Mouse (Mus musculus) layer of hippocampus, adult 8-10 months (tissue): Measurements from ENCODE around the gene Gpr3. TPM values are rescaled to one million over a fixed set of nuclear protein-coding genes. Genes with fewer than 3 reads are reported as not detected.

Source experiments
- DNase-seq, 2 experiments: peaks; one replicate each; pipeline ENCODE4 v3.0.0; 2022; ENCODE audit warnings: low spot score in 2 of 2
- microRNA-seq, 2 experiments: library from miRNA; unstranded; fragments of <30 nt; microRNA quantifications; one replicate each; pipeline ENCODE4 v1.2.0; 2022
- total RNA-seq, 4 experiments: library from RNA; stranded (reverse); gene quantifications; 2 replicates each; pipeline ENCODE4 v1.2.4; 2022

Gpr3 gene
- total RNA-seq, 4 experiments from 2014 or later, result 4.3 to 8.0 (median 6.5) TPM

GRCm38 (mm10) chr4:133170616-133171015 lies 41.7 kb downstream of the Gpr3 start:
- DNase-seq, result no peak

- DNase-seq, result no peak
Measured at GRCm38 (mm10) chr4:133170056-133170524, 42.2 kb downstream of the Gpr3 start.

GRCm38 (mm10) chr4:133169237-133170055 lies 42.9 kb downstream of the Gpr3 start:
- DNase-seq, result no peak

GRCm38 (mm10) chr4:133166773-133167172 lies 45.6 kb downstream of the Gpr3 start:
- no peak for DNase-seq

- DNase-seq, result no peak
Measured at GRCm38 (mm10) chr4:133162196-133162595, 50.1 kb downstream of the Gpr3 start.

- DNase-seq, result no peak
Measured at GRCm38 (mm10) chr4:133160821-133161220, 51.5 kb downstream of the Gpr3 start.

- DNase-seq, result no peak
Measured at GRCm38 (mm10) chr4:133160211-133160610, 52.1 kb downstream of the Gpr3 start.

GRCm38 (mm10) chr4:133159646-133160045 lies 52.7 kb downstream of the Gpr3 start:
- no peak for DNase-seq

Small RNA genes lying within 50 kb of the gene (microRNA-seq; reads per million reads assigned to microRNA genes)
- gene Mir7017, result 3.2 to 3.5 reads per million in 2 experiments

Other genes with a start within 250 kb of the Gpr3 start
- gene Fgr, start 238.4 kb downstream of the Gpr3 start, total RNA-seq, result 1 to 10 TPM in 2 of 4 experiments, under 1 TPM in 1, not detected in 1; 0.19 to 3.9 (median 3.4) TPM
- 100 to 1,000 TPM in 3 of 4 experiments, 10 to 100 TPM in 1; 99.1 to 116 (median 106) TPM for gene Ahdc1, start 201.3 kb downstream of the Gpr3 start, total RNA-seq
- 10 to 100 TPM; 35.7 to 48.2 (median 46.7) TPM for gene Wasf2, start 82.0 kb downstream of the Gpr3 start, total RNA-seq
- gene Cd164l2, start 405 bp downstream of the Gpr3 start, total RNA-seq, result 1 to 10 TPM; 3.3 to 4.3 (median 3.9) TPM
- gene Map3k6, start 28.3 kb upstream of the Gpr3 start, total RNA-seq, result 1 to 10 TPM; 4.8 to 6.1 (median 5.8) TPM
- gene Sytl1, start 50.6 kb upstream of the Gpr3 start, total RNA-seq, result 1 to 10 TPM in 3 of 4 experiments, under 1 TPM in 1; 0.84 to 1.4 (median 1.4) TPM
- 10 to 100 TPM; 80.1 to 92.0 (median 85.6) TPM for gene Tmem222, start 65.3 kb upstream of the Gpr3 start, total RNA-seq
- gene Wdtc1, start 140.9 kb upstream of the Gpr3 start, total RNA-seq, result 10 to 100 TPM; 65.1 to 85.8 (median 72.2) TPM
- 10 to 100 TPM; 62.2 to 66.1 (median 65.1) TPM for gene Slc9a1, start 157.2 kb upstream of the Gpr3 start, total RNA-seq